Mouse (Mus musculus) brain, embryonic 14.5 days (tissue): ENCODE data around the gene Slc28a1. TPM values are rescaled to one million over a fixed set of nuclear protein-coding genes. Genes with fewer than 3 reads are reported as not detected.
A peak's percentile ranks its signal among the peaks of the same experiment; 100 is the strongest.
"Not testable (repeated sequence)": the region's sequence is repeated elsewhere in the genome, so short reads cannot be mapped to it uniquely, and the experiment has no call there.

ENCODE experiments used
- DNase-seq: peaks from one replicate; pipeline ENCODE4 v3.0.0-alpha.2; 2011; ENCODE audit warnings: low read depth
- CTCF ChIP-seq: fragments of 200-500 bp; IDR thresholded peaks from 2 replicates; pipeline ENCODE4 v1.5.1; 2012; ENCODE audit warnings: inconsistent platforms, mild to moderate bottlenecking, moderate library complexity, borderline replicate concordance; ENCODE audit not compliant: insufficient read depth, insufficient read length; ENCODE audit errors: extremely low read depth
- POLR2A ChIP-seq: fragments of 200-500 bp; IDR thresholded peaks from 2 replicates; pipeline ENCODE4 v1.6.1; 2012; ENCODE audit warnings: mild to moderate bottlenecking, inconsistent platforms, borderline replicate concordance; ENCODE audit not compliant: poor library complexity, insufficient read depth, insufficient read length, severe bottlenecking; ENCODE audit errors: extremely low read depth
- polyA plus RNA-seq: library from polyadenylated mRNA; depleted of rRNA; stranded (reverse); fragments of >200 nt; gene quantifications from 2 replicates; pipeline ENCODE4 v1.2.3, GENCODE M21; 2012

Gene Slc28a1
- polyA plus RNA-seq, 1 experiment: 0.03 TPM

GRCm38 (mm10) chr7:81152306-81152705 lies 37.7 kb downstream of the Slc28a1 start:
- no peak for TF ChIP-seq CTCF
- no peak for TF ChIP-seq POLR2A
- DNase-seq: no peak

GRCm38 (mm10) chr7:81152826-81153225 lies 38.2 kb downstream of the Slc28a1 start:
- no peak for DNase-seq
- no peak for TF ChIP-seq POLR2A
- TF ChIP-seq CTCF: no peak

GRCm38 (mm10) chr7:81153327-81153726 lies 38.7 kb downstream of the Slc28a1 start:
- DNase-seq: no peak
- TF ChIP-seq CTCF (no peak), POLR2A (no peak)

GRCm38 (mm10) chr7:81154244-81154643 lies 39.6 kb downstream of the Slc28a1 start:
- not testable (repeated sequence) for DNase-seq

GRCm38 (mm10) chr7:81154960-81155359 lies 40.4 kb downstream of the Slc28a1 start:
- no peak for TF ChIP-seq POLR2A
- TF ChIP-seq CTCF: peak; percentile 96
- peak; percentile 80 for DNase-seq

- TF ChIP-seq CTCF (no peak), POLR2A (no peak)
- no peak for DNase-seq
Measured at GRCm38 (mm10) chr7:81158933-81159332, 44.3 kb downstream of the Slc28a1 start.

GRCm38 (mm10) chr7:81161666-81162065 lies 47.1 kb downstream of the Slc28a1 start:
- DNase-seq: peak; percentile 62
- TF ChIP-seq POLR2A: no peak
- peak; percentile 53; the same call in 1 of the 2 replicates for TF ChIP-seq CTCF

GRCm38 (mm10) chr7:81162345-81162744 lies 47.7 kb downstream of the Slc28a1 start:
- peak; percentile 75 for DNase-seq
- no peak for TF ChIP-seq POLR2A
- peak; percentile 83 for TF ChIP-seq CTCF

- no peak for DNase-seq
- no peak for TF ChIP-seq POLR2A
- TF ChIP-seq CTCF: no peak
Measured at GRCm38 (mm10) chr7:81164411-81164810, 49.8 kb downstream of the Slc28a1 start.

GRCm38 (mm10) chr7:81167124-81167523 lies 52.5 kb downstream of the Slc28a1 start:
- DNase-seq: peak; percentile 80
- TF ChIP-seq POLR2A: no peak
- TF ChIP-seq CTCF: peak; percentile 65; the same call in 1 of the 2 replicates

GRCm38 (mm10) chr7:81169351-81169750 lies 54.8 kb downstream of the Slc28a1 start:
- no peak for TF ChIP-seq POLR2A
- TF ChIP-seq CTCF: no peak

GRCm38 (mm10) chr7:81173931-81174330 lies 59.3 kb downstream of the Slc28a1 start:
- TF ChIP-seq CTCF: no peak
- no peak for TF ChIP-seq POLR2A
- no peak for DNase-seq

More at GRCm38 (mm10) chr7:81169351-81169750, 54.8 kb downstream of the Slc28a1 start:
- no peak for DNase-seq

GRCm38 (mm10) chr7:81174654-81175053 lies 60.1 kb downstream of the Slc28a1 start:
- TF ChIP-seq POLR2A (no peak), CTCF (no peak)
- DNase-seq: no peak
